Mouse (Mus musculus): Measurements from ENCODE around the gene Slu7.
A peak's percentile ranks its signal among the peaks of the same experiment; 100 is the strongest.

The Slu7 gene

DNA sequence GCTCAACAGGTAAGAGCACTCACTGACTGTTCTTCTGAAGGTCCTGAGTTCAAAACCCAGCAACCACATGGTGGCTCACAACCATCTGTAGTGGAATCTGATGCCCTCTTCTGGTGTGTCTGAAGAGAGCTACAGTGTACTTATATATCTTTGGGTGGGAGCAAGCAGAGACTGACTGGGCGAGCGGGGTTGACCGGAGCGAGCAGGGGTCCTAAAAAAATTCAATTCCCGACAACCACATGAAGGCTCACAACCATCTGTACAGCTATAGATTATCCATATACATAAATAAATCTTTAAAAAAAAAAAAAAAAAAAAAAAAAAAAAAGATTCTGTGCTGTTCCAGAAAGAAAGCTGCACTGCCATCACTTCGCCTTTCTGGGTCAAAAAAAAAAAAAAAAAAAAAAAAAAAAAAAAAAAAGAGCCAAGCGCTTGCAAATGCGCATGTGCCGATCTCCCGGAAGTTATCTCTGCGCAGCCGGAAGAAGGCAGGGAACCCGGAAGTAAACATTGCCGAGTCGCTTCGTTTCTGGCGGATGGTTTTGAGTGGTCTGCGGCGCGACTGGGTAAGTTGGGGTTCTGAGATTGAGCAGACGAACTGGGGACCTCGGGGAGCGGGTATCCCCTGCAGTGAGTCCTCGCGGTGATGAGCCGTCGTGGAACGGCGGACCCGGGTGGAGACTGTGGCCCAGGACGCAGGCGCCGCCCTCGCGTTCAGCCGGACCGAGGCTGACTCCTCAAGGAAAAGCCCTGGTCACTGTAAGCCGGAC, at the start of gene Slu7:
Gene Slu7, plus strand, starts transcription at position 491 of the 770 bp plus-strand sequence.
- DNase-seq, result peak; percentile 78

- peak; percentile 17 for DNase-seq
Observed at GRCm38 (mm10) chr11:43385055-43385649, 48.4 kb upstream of the Slu7 start.

DNA sequence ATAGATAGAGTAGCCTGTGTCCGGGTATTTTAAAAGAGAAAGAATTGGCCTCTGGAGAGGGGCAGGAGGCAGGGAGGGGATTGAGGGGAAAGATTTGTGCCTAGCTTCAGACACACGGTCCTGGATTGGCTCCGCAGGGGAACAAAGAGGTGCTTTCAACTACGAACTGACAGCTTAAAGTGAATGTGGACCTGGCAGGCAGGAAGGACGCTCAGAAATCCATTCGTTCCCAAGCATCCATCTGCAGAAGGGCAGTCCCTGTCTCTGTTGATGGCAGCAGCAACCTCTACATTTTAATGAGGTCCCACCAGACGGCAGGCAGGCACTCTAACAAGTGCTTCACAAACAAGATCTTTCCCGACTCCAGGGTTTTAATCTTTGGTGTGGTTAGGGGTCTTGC, 47.8 kb upstream of the Slu7 start:
- DNase-seq, result no peak

GRCm38 (mm10) chr11:43387004-43387880, 46.3 kb upstream of the Slu7 start:
- DNase-seq, result no peak

DNA sequence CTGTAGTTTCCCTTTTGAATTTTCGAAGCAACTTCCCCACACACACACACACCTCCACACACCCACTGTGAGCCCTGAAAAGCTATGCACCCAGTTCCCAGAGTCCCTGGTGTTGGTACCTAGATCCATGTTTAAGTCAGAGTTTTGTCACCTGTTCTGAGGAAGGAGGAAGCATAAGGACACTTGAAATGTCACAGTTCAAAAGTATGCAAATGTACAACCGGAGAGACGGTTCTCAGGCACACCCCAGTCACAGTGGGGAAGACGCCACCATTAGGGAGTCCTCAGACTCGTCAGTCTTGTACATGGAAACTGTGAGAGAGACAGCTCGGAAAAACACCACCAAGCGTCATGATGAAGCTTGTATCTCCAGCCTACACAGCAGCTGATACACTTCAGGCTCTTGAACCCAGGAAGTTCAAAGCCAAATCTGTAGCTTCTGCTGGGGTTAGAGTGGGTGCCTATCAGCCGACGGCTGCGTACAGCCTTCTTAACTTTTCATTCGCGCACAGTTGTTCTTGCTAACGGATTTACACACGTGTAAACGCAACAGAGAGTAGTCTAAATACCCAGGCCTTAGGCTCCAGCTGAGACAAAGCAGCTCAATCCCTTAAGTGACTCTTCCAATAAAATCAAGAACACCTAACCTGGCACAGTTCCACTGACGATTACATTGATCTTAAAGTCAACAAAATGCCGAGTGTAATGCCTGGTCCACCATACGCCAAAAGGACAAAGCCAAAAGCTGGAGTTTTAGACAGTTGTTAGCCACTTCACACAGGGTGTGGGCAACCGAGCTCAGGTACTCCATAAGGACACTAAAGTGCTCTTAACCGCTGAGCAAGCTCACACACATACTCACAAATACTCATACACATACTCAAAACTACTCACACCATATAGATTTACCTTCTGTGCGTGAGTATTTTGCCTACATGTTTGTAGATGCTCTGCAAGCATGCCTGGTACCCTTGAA, 45.1 kb upstream of the Slu7 start:
- peak; percentile 11 for DNase-seq

- no peak for DNase-seq
Observed at GRCm38 (mm10) chr11:43389118-43389517, 44.4 kb upstream of the Slu7 start.

GRCm38 (mm10) chr11:43392757-43393156, 40.8 kb upstream of the Slu7 start:
- DNase-seq, result no peak

- no peak for DNase-seq
Observed at GRCm38 (mm10) chr11:43393325-43393724, 40.2 kb upstream of the Slu7 start.

- DNase-seq, result no peak
Observed at GRCm38 (mm10) chr11:43395073-43395948, 38.2 kb upstream of the Slu7 start.

DNA sequence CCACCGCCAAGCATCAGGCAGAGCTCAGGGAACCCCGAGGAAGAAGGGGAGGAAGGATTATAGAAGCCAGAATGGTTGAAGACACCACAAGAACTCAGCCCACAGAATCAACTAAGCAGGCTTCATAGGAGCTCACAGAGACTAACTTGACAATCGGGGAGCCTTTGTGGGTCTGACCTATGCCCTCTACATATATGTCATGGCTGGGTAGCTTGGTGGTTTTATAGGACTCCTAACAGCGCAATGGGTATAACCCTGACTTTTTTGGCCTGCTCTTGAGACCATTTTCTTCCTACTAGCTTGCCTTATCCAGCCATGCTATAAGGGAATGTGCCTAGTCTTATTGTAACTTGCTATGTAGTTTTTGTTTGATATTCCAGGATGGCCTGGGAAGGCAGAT, 37.3 kb upstream of the Slu7 start:
- DNase-seq, result no peak

DNA sequence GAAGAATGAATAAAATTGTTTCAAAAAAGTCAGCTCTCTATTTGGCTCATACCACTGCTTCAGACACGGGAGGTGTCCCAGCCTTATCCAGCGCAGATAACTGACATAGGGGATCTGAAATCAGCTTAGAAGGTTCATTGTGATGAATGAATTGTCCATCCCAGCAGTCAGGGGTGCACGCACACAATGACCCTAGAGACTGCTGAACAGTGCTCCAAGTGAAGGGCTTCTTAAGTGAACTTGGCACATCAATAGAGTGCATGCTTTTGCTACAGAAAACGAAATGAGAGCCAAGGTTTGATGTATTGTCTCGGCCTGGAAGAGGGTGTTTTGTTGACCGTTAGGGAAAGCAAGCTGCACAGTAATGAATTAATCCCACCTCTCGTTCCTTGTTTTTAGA, 36.9 kb upstream of the Slu7 start:
- no peak for DNase-seq

DNA sequence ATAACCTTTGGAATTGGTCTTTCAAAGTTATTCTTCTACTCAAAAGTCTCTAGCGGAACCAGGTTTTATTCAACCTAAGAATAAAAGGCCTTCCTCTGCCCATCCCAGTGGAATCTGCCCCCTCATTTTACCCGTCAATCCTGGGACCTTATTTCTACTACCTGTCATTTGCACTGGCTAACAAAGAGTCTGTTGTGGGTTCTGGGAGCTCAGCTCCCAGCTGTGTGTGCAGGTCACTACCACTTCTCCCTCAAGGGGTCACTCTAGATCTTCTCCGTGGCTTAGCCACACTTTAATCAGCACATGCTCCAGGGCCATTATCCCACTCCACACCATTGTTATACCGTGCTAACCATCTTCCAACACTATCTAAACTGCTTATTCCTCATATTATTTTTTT, 34.2 kb upstream of the Slu7 start:
- no peak for DNase-seq

GRCm38 (mm10) chr11:43400131-43400530, 33.4 kb upstream of the Slu7 start:
- no peak for DNase-seq

DNA sequence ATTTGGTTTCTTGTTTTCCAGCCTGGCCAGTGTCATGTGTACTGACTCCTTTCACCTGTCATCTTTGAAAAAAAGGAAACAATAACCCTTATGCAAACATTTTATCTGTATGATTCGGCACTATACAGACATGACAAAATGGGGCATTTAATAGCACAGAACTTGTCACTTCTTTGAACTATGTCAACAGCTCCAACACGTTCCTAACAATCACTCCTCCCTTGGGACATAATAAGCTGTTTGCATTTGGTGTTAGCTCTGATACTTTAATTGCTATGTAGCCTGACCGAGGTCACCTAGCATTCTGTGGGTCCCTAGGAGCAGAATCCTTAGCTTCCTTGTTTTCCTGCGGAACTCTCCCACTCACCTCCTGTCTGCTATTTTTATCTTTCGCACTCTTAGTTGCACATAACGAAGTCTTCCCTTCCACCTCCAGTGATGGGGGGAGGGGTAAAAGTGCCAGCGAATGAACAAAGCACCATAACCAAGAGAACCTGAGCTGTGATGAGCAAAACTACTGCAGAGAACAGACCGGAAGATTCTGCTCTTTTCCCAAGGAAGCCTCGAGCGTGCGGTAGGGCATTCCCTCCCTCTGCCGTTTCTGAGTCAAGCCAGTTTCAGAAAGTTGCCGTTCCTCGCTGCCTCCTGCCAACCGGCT, 29.3 kb upstream of the Slu7 start:
- no peak for DNase-seq

GRCm38 (mm10) chr11:43408888-43409287, 24.7 kb upstream of the Slu7 start:
- no peak for DNase-seq

- no peak for DNase-seq
Observed at GRCm38 (mm10) chr11:43410291-43410690, 23.3 kb upstream of the Slu7 start.

DNA sequence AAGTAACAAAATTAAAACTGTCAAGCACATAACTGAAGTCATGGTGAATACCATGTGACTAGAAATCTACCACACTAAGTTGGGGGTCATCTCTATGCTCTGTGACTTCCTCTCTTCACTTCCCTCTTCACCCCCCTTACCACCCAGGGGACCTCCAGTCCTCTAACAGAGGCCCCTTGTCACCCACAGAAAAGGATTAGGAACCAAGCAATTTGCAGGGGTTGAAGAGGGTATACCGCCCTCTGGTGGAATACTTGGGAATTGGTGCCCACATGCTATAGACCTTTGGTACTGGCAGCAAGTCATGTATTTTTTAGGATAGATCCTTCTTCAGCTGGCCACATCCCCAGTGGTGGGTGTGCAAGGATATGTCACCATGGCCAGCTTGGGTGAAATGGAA, 22.1 kb upstream of the Slu7 start:
- DNase-seq, result peak; percentile 79

- peak; percentile 75 for DNase-seq
Observed at GRCm38 (mm10) chr11:43412771-43413451, 20.6 kb upstream of the Slu7 start.

GRCm38 (mm10) chr11:43417201-43417600, 16.3 kb upstream of the Slu7 start:
- DNase-seq, result no peak

- no peak for DNase-seq
Observed at GRCm38 (mm10) chr11:43424386-43424785, 9.2 kb upstream of the Slu7 start.

Measured in thymus, postnatal 14 days (tissue).